Mouse (Mus musculus) cerebellum, adult 2 months (tissue): Measurements from ENCODE around the gene Fam83c.

ENCODE experiments used
- CTCF ChIP-seq: fragments of 200-500 bp; IDR thresholded peaks from 2 replicates; pipeline ENCODE4 v1.5.1; 2011; ENCODE audit warnings: low read depth, mild to moderate bottlenecking, control low read depth, low read length, moderate library complexity, borderline replicate concordance; ENCODE audit not compliant: insufficient read depth
- POLR2A ChIP-seq: fragments of 200-500 bp; IDR thresholded peaks from 2 replicates; pipeline ENCODE4 v1.6.1; 2011; ENCODE audit warnings: low read length, control low read depth, borderline replicate concordance; ENCODE audit not compliant: insufficient read depth

DNA sequence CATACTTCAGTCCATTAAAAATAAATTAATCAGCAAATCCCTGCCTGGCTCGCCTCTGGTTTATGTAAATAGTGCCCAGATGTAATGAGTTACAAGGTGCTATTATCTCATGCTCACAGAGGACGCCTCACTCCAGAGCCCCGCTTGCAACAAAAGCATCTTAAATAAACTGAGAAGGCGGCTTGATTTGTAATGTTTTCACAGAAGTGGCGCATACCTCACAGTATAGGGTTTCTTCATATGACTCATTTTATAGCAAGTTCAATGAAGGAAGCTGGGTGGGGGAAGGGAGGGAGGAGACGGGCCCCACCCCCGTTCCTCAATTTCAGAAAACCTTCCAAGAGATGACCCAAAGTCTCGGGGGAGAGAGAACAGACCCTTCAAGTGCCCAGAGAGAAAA is 12.3 kb upstream of the Fam83c start:
- TF ChIP-seq POLR2A (no peak), CTCF (no peak)
